Mouse (Mus musculus) thymus, postnatal 25 days (tissue): ENCODE results near the gene Plcl2.
"Not testable (repeated sequence)": the region's sequence is repeated elsewhere in the genome, so short reads cannot be mapped to it uniquely, and the experiment has no call there.

Experiments used
- DNase-seq: peaks from one replicate; pipeline ENCODE4 v3.0.0; 2022

The Plcl2 gene

GRCm38 (mm10) chr17:50537786-50538185 lies 28.6 kb downstream of the Plcl2 start:
- DNase-seq = no peak

- no peak for DNase-seq
These were observed 35.7 kb downstream of the Plcl2 start for GRCm38 (mm10) chr17:50544860-50545259.

DNA sequence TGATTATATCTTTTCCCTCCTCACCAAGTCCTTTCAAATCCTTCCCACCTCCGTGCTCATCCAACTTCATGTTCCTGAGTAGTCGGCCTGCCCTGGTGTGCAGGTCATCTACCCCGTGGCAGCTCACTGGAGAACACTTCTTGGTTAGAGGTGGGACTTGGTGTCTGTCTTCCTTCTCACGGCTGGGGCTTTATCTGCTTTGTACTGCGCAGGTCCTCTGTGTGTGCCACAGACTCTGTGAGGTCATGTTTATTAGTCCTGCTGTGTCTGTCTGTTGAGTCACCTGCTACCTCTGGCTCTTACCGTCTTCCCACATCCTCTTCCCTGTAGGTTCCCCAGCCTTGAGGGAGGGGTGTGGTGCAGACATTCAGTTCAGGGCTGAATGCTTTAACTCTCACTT lies 36.1 kb downstream of the Plcl2 start:
- DNase-seq = no peak

- no peak for DNase-seq
These were observed 42.9 kb downstream of the Plcl2 start for GRCm38 (mm10) chr17:50552130-50552529.

DNA sequence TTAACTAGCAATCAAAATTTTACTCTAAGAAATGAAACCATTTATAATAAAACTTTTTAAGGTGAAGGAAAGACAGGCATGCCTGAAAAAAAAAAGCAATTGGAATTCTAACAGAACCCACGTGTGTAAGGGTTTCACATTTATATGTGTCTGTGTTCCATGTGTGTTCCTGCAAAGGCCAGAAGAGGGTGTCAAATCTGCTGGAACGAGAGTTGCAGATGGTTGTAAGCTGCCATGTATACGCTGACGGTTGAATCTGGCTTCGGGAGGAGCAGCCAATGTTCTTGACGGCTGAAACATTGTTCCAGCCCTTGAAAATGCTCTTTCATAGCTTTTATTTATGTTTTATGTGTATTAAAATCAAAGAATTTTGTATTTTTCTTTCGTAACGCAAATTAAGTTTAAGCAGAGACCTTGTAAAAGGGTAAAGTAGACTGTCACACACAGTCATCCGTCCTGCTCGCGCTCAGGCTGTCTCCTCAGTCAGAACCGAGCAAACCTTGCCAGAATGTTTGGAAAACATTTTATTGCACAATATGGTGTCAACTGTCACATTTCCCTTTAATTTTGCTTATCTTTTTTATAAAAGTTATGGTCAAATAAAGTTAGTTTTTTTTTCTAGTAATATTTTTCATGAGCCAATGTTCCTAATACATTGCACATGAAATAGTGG lies 48.5 kb downstream of the Plcl2 start:
- no peak for DNase-seq

DNA sequence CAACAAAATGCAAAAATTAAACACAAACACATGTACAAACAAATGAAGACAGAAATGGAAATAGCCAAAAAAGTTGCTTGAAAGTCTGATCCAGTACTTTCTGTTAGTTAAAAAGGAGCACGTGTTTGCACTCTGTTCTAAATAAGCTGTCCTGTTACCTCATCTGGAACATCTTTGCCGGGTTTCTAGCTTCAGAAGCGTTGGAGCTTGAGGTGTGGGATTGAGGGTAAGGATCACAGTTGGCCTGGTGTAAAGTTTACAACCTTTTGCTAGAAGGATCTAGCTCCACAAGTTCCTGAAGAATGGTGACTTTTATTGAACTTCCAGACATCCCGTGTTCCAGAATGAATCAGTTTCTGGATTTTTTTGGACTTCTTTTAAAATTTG lies 49.0 kb downstream of the Plcl2 start:
- no peak for DNase-seq

DNA sequence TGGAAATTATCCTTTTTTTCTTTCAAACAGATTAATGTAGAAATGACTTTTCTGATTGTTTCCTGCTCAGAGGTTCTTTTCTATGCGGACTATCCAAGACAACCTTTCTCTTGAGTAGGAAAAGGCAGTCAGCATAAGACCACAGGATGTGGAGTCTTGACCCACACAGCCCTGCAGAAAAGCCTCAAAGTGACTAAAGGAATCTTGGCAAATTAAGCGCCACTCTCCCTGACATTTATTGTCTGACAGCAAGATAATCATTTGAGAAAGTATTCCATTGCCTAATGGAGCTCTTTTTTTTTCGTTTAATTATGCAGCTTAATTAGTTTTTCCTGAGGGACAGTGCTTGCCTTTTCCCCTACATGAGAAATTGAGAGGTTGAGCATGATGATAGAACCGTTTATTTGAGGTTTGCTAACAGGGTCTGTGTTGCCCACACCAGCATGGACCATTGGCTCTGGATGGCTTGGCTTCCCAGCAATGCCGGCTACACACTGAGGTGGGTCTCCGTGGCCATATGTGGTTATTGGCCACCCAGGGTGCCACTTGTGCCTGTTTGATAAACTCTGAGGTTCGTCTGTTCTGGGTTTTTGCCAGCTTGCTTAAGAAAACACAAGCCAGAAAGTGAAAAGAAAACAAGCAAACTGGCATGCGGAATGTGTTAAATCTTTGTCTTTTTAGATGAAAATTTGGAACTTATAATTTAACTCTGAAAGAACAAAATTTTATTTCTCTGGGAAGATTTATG lies 56.3 kb downstream of the Plcl2 start:
- no peak for DNase-seq

GRCm38 (mm10) chr17:50568846-50569245 lies 59.6 kb downstream of the Plcl2 start:
- no peak for DNase-seq

DNA sequence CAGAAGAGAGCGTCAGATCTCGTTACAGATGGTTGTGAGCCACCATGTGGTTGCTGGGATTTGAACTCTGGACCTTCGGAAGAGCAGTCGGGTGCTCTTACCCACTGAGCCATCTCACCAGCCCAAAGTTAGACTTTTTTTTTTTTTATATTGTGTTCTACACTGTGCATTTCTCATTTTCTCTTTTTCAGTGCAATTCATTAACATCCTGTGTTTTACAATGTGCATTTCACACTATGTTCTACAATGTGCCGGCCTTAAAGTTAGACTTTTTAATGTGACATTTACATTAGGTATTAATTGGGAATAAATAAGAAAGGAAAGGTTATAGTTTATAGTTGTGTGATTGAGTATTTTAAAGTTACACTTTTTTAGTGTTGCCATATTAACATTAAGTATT lies 61.0 kb downstream of the Plcl2 start:
- not testable (repeated sequence) for DNase-seq

- DNase-seq = no peak
These were observed 61.6 kb downstream of the Plcl2 start for GRCm38 (mm10) chr17:50570681-50571398.

DNA sequence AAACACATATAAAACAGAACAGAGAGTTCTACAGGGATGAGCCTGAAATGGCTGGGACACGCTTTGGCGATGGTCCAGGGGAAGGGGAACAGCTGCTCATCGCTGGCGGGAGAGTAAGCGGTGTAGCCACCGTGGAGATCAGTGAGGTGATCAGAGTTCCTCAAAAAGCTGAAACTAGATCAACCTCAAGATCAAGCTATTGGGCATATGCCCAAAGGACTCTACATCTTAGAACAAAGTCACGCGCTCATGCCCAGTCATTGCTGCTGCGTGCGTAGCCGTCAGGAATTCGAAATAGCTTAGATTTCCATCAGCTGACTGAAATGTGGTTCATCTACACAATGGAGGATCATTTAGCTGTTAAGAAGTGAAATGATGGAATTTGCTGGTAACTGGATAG lies 65.0 kb downstream of the Plcl2 start:
- no peak for DNase-seq

DNA sequence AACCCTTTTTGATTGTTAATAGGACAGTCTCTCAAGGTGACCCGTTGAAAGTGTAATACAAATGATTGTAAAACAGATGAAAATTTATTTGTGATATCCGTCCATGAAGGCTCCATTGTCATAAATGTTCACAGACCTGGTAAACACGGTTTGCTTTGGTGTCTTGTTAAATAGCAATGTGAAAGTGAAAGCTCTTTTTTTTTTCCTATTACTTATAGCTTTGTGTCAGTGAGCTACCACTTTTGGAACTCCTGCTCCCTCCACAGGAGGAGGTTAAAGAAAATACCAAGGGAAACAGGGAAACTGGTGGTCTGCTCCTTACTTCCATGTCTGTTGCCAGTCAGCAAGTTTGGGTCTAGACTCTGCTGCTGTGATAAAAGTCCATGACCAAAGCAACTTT lies 71.2 kb downstream of the Plcl2 start:
- DNase-seq = no peak

- DNase-seq = no peak
These were observed 77.6 kb downstream of the Plcl2 start for GRCm38 (mm10) chr17:50586834-50587233.

GRCm38 (mm10) chr17:50587941-50588340 lies 78.7 kb downstream of the Plcl2 start:
- no peak for DNase-seq

- no peak for DNase-seq
These were observed 91.0 kb downstream of the Plcl2 start for GRCm38 (mm10) chr17:50600178-50600577.

DNA sequence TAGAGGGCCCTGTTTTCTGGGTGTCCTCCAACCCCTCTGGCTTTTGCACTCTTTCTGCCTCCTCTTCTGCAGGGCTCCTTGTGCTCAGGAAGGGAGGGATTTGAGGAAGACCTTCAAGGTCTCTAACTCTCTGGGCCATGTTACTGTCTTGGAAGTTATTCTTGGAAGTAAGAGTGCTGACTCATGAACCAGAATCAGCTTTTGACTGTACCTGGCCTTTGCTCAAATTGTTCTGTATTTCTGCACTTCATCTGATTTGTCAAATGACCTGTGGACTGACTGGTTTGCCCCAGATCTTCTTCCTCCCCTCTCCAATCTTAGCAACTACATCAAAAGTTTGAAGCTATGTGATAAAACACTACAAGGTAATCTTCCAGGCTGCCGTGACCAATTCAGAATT lies 91.5 kb downstream of the Plcl2 start:
- DNase-seq = no peak

- DNase-seq = no peak
These were observed 97.7 kb downstream of the Plcl2 start for GRCm38 (mm10) chr17:50606890-50607289.

GRCm38 (mm10) chr17:50609908-50610307 lies 100.7 kb downstream of the Plcl2 start:
- no peak for DNase-seq

- DNase-seq = no peak
These were observed 111.8 kb downstream of the Plcl2 start for GRCm38 (mm10) chr17:50620794-50621537.

- DNase-seq = no peak
These were observed 112.8 kb downstream of the Plcl2 start for GRCm38 (mm10) chr17:50621996-50622395.

GRCm38 (mm10) chr17:50625584-50625983 lies 116.4 kb downstream of the Plcl2 start:
- DNase-seq = no peak

DNA sequence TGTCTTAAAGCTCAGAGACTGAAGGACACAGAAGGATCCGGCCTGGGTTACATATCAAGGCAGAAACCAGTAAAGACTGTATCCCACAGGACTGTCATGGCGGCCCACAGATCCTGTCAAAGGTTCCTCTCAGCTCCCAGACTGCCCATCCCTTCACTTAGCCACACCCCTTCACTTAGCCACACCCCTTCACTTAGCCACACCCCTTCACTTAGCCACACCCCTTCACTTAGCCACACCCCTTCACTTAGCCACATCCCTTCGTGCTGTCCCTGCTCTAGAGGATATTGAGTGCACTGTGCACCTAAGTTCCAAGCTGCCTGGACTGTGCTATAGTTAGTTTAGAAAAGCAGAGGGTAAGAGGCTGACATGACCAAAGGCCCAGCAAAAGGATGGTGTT lies 118.5 kb downstream of the Plcl2 start:
- no peak for DNase-seq

GRCm38 (mm10) chr17:50628716-50629115 lies 119.5 kb downstream of the Plcl2 start:
- DNase-seq = no peak
